Mouse (Mus musculus): ENCODE results near the gene Lhx3.

The Lhx3 gene

GRCm38 (mm10) chr2:26205126-26205525 is 3.0 kb downstream of the Lhx3 start:
- ATAC-seq (ENCODE audit: insufficient number of reproducible peaks, low FRiP score, low TSS enrichment): no peak

- ATAC-seq (ENCODE audit: insufficient number of reproducible peaks, low FRiP score, low TSS enrichment): no peak
Observed at GRCm38 (mm10) chr2:26202849-26203475, 5.1 kb downstream of the Lhx3 start.

GRCm38 (mm10) chr2:26201926-26202848 is 5.9 kb downstream of the Lhx3 start:
- no peak for ATAC-seq (ENCODE audit: insufficient number of reproducible peaks, low FRiP score, low TSS enrichment)

GRCm38 (mm10) chr2:26198488-26198887 is 9.6 kb downstream of the Lhx3 start:
- no peak for ATAC-seq (ENCODE audit: insufficient number of reproducible peaks, low FRiP score, low TSS enrichment)

GRCm38 (mm10) chr2:26194552-26195339 is 13.3 kb downstream of the Lhx3 start:
- no peak for ATAC-seq (ENCODE audit: insufficient number of reproducible peaks, low FRiP score, low TSS enrichment)

- ATAC-seq (ENCODE audit: insufficient number of reproducible peaks, low FRiP score, low TSS enrichment): no peak
Observed at GRCm38 (mm10) chr2:26188517-26188916, 19.6 kb downstream of the Lhx3 start.

GRCm38 (mm10) chr2:26184352-26184751 is 23.7 kb downstream of the Lhx3 start:
- no peak for ATAC-seq (ENCODE audit: insufficient number of reproducible peaks, low FRiP score, low TSS enrichment)

GRCm38 (mm10) chr2:26182646-26183045 is 25.4 kb downstream of the Lhx3 start:
- no peak; the same call in 1 of the 2 replicates for ATAC-seq (ENCODE audit: insufficient number of reproducible peaks, low FRiP score, low TSS enrichment)

- no peak for ATAC-seq (ENCODE audit: insufficient number of reproducible peaks, low FRiP score, low TSS enrichment)
Observed at GRCm38 (mm10) chr2:26177189-26177588, 30.9 kb downstream of the Lhx3 start.

GRCm38 (mm10) chr2:26176731-26177130 is 31.4 kb downstream of the Lhx3 start:
- no peak for ATAC-seq (ENCODE audit: insufficient number of reproducible peaks, low FRiP score, low TSS enrichment)

- ATAC-seq (ENCODE audit: insufficient number of reproducible peaks, low FRiP score, low TSS enrichment): no peak
Observed at GRCm38 (mm10) chr2:26175191-26175590, 32.9 kb downstream of the Lhx3 start.

- no peak for ATAC-seq (ENCODE audit: insufficient number of reproducible peaks, low FRiP score, low TSS enrichment)
Observed at GRCm38 (mm10) chr2:26172166-26172565, 35.9 kb downstream of the Lhx3 start.

- no peak for ATAC-seq (ENCODE audit: insufficient number of reproducible peaks, low FRiP score, low TSS enrichment)
Observed at GRCm38 (mm10) chr2:26170376-26170775, 37.7 kb downstream of the Lhx3 start.

- no peak for ATAC-seq (ENCODE audit: insufficient number of reproducible peaks, low FRiP score, low TSS enrichment)
Observed at GRCm38 (mm10) chr2:26168843-26169579, 39.1 kb downstream of the Lhx3 start.

GRCm38 (mm10) chr2:26166890-26167289 is 41.2 kb downstream of the Lhx3 start:
- no peak for ATAC-seq (ENCODE audit: insufficient number of reproducible peaks, low FRiP score, low TSS enrichment)

GRCm38 (mm10) chr2:26158064-26158463 is 50.0 kb downstream of the Lhx3 start:
- no peak for ATAC-seq (ENCODE audit: insufficient number of reproducible peaks, low FRiP score, low TSS enrichment)

GRCm38 (mm10) chr2:26156191-26156977 is 51.7 kb downstream of the Lhx3 start:
- ATAC-seq (ENCODE audit: insufficient number of reproducible peaks, low FRiP score, low TSS enrichment): no peak

- ATAC-seq (ENCODE audit: insufficient number of reproducible peaks, low FRiP score, low TSS enrichment): no peak
Observed at GRCm38 (mm10) chr2:26155737-26156136, 52.4 kb downstream of the Lhx3 start.

- ATAC-seq (ENCODE audit: insufficient number of reproducible peaks, low FRiP score, low TSS enrichment): no peak
Observed at GRCm38 (mm10) chr2:26154586-26154985, 53.5 kb downstream of the Lhx3 start.
